Mouse (Mus musculus) stomach, embryonic 14.5 days (tissue): Measurements from ENCODE around the gene Slc26a11. TPM values are rescaled to one million over a fixed set of nuclear protein-coding genes. Genes with fewer than 3 reads are reported as not detected.

Source experiments
- ATAC-seq: fragments of 200-750 bp; cut with Nextera tagmentation; 2 replicates; pipeline ENCODE4 v1.8.0; 2017; ENCODE audit warnings: low read depth, moderate TSS enrichment; ENCODE audit not compliant: insufficient number of reproducible peaks, insufficient read depth, low FRiP score
- H3K27ac ChIP-seq: fragments of 300-500 bp; sonication (generic); 2 replicates; pipeline ENCODE4 v1.5.1; 2014; ENCODE audit warnings: mild to moderate bottlenecking, low read length, moderate library complexity, mixed read lengths
- H3K27me3 ChIP-seq: fragments of 300-500 bp; sonication (generic); 2 replicates; pipeline ENCODE4 v1.6.1; 2014; ENCODE audit warnings: low read length, control low read depth, mixed read lengths; ENCODE audit not compliant: control insufficient read depth, insufficient read depth
- H3K36me3 ChIP-seq: fragments of 300-500 bp; sonication (generic); 2 replicates; pipeline ENCODE4 v1.6.1; 2014; ENCODE audit warnings: mild to moderate bottlenecking, control low read depth, low read length, moderate library complexity, mixed read lengths; ENCODE audit not compliant: control insufficient read depth, insufficient read depth
- H3K4me1 ChIP-seq: fragments of 300-500 bp; sonication (generic); 2 replicates; pipeline ENCODE4 v1.6.1; 2014; ENCODE audit warnings: low read length, control low read depth, mixed read lengths; ENCODE audit not compliant: control insufficient read depth, insufficient read depth
- H3K4me2 ChIP-seq: fragments of 300-500 bp; sonication (generic); replicated peaks from 2 replicates; pipeline ENCODE4 v1.6.1; 2014; ENCODE audit warnings: low read depth, low read length, control low read depth
- H3K4me3 ChIP-seq: fragments of 300-500 bp; sonication (generic); 2 replicates; pipeline ENCODE4 v1.5.1; 2014; ENCODE audit warnings: low read depth, low read length, control low read depth
- H3K9ac ChIP-seq: fragments of 300-500 bp; sonication (generic); replicated peaks from 2 replicates; pipeline ENCODE4 v1.6.1; 2014; ENCODE audit warnings: low read depth, mild to moderate bottlenecking, control low read depth, low read length, moderate library complexity, mixed read lengths
- H3K9me3 ChIP-seq: fragments of 300-500 bp; sonication (generic); 2 replicates; pipeline ENCODE4 v1.6.1; 2016; ENCODE audit warnings: low read depth, low read length, control low read depth; ENCODE audit not compliant: control insufficient read depth
- WGBS: fragments of 180-500 bp; shearing (Covaris S2); extraction: QIAGEN DNeasy Blood & Tissue Kit; methylation state at CpG from one replicate; pipeline ENCODE4 v1.1.7; 2014; 5-methylcytosine and 5-hydroxymethylcytosine counted together
- polyA plus RNA-seq: library from polyadenylated mRNA; unstranded; fragments of >200 nt; fragmentation: Nextera tagmentation; extraction: Ambion mirVana; gene quantifications from 2 replicates; pipeline ENCODE4 v1.2.1, GENCODE M21; 2014

Slc26a11 gene
- polyA plus RNA-seq = 9.0 and 11.8 TPM in 2 replicates

DNA sequence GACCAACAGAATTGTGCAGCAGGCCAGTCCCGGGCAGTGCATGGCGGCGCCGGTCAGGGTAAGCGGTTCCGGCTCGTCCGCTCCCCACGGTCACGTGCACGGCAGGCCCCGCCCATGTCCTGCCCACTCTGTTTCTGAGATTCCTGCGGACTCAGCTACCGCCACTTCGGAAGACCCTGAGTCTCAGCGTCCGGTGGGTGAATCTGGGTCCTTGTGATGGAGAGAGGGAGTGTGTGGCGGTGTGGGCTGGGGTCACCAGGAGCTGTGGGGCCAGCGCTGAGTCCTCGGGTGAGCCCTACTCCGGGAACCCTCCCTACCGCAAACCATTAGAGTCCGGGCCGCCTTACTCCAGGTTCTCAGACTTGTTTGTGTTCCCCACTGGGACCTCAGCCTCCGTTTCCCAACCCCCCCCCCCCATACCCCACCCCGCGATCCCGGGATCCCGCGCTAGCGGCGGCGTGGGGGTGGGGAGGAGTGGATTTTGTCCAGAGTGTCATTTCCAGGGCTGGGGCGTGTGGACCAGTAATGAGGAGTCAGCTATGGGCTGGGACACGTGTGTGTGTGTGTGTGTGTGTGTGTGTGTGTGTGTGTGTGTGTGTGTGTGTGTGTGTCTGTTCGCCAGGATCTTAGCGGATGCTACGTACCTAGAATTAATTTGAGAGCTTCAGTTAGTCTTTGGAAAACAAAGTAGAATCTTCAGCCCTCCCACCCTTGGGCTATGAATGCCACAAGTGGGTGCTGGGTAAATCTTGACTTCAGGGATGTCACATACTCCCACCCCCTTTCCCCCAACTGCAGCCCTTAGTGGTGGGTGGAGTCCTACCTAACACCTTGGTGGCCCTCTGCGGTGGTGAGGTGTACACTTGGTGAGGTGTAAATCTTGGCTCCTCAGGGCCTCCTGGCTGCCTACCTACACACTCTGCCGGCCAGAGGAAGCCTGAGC lies at the start of gene Slc26a11, which contains the start of gene Sgsh:
Slc26a11 (plus strand) TSS at position 115 of the 943 bp plus-strand sequence.
Sgsh (minus strand) TSS at position 94 of the 943 bp plus-strand sequence.
- Histone ChIP-seq H3K27ac (peak within 1 kb of the TSS; percentile 49; the same call in 1 of the 2 replicates), H3K36me3 (no peaks in the 10 kb centered on the region), H3K9me3 (no peaks in the 10 kb centered on the region), H3K4me2 (peak within 1 kb of the TSS; percentile 79), H3K4me1 (peaks cover 10% of the 10 kb centered on the region), H3K9ac (peak within 1 kb of the TSS; percentile 64), H3K4me3 (peak within 1 kb of the TSS; percentile 63), H3K27me3 (no peaks in the 10 kb centered on the region)
- under 1% methylated on average over 40 of the region's 40 CpGs for WGBS
- peak; percentile 94 for ATAC-seq

DNA sequence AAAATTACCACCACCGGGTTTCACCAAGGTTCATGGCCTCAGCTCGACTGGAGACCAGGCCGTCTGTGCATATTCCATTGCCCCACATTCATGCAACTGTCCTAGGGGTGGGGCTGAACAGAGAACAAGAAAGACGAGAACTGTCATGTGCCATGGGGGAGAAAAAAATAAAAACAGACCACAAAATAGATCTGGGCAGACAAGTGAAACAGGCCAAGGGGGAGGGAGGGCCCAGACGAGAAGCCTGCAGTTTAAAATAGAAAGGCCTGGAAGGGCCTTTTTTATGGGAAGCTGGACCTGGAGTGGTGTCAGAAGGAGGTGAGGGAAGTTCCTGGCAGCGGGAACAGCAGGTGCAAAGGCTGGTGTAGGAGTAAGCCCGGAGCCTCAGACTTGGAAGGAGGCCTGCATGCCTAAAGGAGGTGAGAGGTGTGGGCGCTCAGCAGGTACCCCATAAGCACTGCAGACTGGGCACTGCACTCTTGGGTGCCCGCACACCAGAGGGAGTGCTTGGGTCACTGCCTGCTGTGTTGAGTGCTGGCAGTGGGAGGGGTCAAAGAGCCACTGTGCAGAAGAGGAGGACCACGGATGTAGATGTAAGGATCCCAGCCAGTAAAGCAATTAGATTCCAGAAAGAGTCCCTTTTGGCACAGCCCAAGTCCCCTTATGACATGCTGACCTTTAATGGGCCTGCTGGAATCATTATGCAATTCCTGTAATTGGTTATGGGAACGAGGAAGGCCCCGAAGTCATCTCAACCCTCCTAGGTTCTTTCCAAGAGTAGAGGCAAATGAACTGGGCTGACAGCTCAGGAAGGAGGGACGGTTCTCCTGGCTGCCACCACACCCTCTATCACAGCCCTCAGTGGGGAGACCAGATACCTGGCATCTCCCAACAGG lies 48.3 kb upstream of the Slc26a11 start:
- Histone ChIP-seq H3K9ac (no peak overlapping the region), H3K9me3 (no peaks in the 10 kb centered on the region), H3K27me3 (no peaks in the 10 kb centered on the region), H3K27ac (no peak overlapping the region), H3K4me3 (no peak overlapping the region), H3K36me3 (no peaks in the 10 kb centered on the region), H3K4me1 (no peaks in the 10 kb centered on the region; the same call in 1 of the 2 replicates), H3K4me2 (no peak overlapping the region)
- WGBS = 53% methylated on average over 13 of the region's 13 CpGs
- ATAC-seq = no peak

DNA sequence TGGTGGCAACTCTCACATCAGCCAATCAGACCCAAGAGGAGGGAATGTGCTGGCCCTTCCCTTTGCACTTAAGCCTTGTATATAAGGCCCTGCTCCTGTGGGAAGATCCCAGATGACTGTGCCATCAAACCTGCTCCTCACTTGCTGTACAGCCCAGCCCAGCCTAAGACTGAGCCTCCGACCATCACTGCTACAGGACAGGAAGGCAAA lies 47.8 kb upstream of the Slc26a11 start, which contains the start of gene Card14:
Card14 (plus strand) TSS at position 111 of the 210 bp plus-strand sequence.
- Histone ChIP-seq H3K4me2 (no peak within 1 kb of the TSS), H3K4me3 (no peak within 1 kb of the TSS), H3K4me1 (no peaks in the 10 kb centered on the region; the same call in 1 of the 2 replicates), H3K27me3 (no peaks in the 10 kb centered on the region), H3K9ac (no peak within 1 kb of the TSS), H3K9me3 (no peaks in the 10 kb centered on the region), H3K27ac (no peak within 1 kb of the TSS), H3K36me3 (no peaks in the 10 kb centered on the region)
- ATAC-seq = no peak
- 56% methylated on average over 1 of the region's 1 CpGs for WGBS

DNA sequence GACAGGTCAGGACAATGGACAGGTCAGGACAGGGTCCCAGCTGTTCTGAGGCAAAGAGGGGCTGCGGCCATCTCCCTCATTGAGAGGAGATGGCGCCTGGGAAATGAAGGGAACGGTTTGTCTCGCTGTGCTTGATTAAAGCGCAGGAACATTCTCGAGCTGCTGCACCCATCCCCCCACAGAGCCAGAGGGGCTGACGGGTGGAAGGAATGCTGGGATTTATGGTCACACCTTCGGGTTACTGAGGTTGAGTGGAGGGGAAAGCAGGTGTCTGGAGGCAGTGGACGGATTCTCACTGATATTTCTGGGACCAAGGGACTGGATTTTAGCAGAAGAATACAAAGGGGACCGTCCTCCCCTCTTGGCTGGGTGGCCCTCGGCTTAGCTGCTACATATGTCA lies 47.4 kb upstream of the Slc26a11 start:
- no peaks in the 10 kb centered on the region for H3K36me3 ChIP-seq
- H3K4me2 ChIP-seq = no peak overlapping the region
- no peak overlapping the region for H3K4me3 ChIP-seq
- no peaks in the 10 kb centered on the region for H3K27me3 ChIP-seq
- H3K9me3 ChIP-seq = no peaks in the 10 kb centered on the region
- no peak overlapping the region for H3K27ac ChIP-seq
- H3K9ac ChIP-seq = no peak overlapping the region
- no peaks in the 10 kb centered on the region; the same call in 1 of the 2 replicates for H3K4me1 ChIP-seq
- WGBS = 21% methylated on average over 11 of the region's 11 CpGs
- ATAC-seq = no peak

DNA sequence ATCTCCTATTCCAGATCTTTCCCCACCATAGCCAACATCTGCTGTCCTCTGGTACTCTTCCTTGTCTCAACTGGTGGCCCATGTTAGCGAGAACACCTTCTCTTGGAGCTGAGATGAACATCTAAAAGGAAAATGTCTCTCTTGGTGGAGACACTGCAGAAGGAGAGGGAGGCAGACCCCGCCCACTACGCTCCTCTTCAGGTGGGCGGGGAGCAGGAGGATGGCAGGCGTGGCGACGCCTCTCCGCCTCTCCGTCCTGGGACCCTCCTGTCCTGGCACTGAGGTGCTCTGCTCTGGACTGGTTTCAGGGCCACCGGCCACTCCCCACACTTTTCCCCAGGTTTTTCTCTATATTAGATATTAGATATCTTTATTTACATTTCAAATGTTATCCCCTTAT lies 44.7 kb upstream of the Slc26a11 start:
- ATAC-seq = no peak
- Histone ChIP-seq H3K9ac (no peak overlapping the region), H3K4me3 (no peak overlapping the region), H3K27me3 (no peaks in the 10 kb centered on the region), H3K36me3 (no peaks in the 10 kb centered on the region), H3K4me2 (no peak overlapping the region), H3K9me3 (no peaks in the 10 kb centered on the region), H3K27ac (no peak overlapping the region), H3K4me1 (no peaks in the 10 kb centered on the region; the same call in 1 of the 2 replicates)
- WGBS = 15% methylated on average over 10 of the region's 10 CpGs

DNA sequence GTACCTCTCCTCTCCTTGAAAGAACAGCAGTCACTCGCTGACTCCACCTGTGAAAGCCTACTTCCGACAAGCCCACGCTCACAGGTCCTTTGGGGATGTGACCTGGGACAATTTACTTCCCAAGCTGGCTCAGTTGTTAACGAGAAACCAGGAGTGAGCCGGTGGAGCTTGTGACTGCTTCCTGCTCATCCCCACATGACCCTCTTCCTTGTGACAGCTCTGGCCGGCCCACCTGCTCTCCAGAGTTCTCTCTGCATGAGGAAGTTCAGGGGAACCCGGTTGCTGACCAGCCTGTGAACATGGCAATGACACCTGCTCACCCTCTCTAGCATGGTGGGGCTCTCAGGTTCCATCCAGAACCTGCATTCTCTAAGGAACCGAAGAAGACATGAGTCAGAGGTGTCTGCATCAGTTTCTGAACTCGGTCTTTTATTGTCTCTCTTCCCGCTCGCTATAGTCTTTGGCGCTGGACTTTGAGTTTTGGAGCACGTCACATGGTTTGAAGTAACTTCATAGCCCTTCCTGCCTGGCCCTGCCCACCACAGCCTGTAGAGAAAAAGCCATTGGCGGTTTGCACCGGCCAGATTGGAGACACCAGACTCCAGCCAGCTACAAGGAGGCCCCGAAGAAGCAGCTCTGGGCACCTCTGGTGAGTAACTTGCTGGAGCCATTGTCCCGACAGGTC lies 41.0 kb upstream of the Slc26a11 start:
- Histone ChIP-seq H3K4me1 (no peaks in the 10 kb centered on the region), H3K9ac (no peak overlapping the region), H3K27ac (no peak overlapping the region), H3K9me3 (no peaks in the 10 kb centered on the region), H3K4me3 (no peak overlapping the region), H3K36me3 (no peaks in the 10 kb centered on the region), H3K27me3 (no peaks in the 10 kb centered on the region), H3K4me2 (no peak overlapping the region)
- WGBS = 78% methylated on average over 17 of the region's 17 CpGs
- no peak for ATAC-seq

DNA sequence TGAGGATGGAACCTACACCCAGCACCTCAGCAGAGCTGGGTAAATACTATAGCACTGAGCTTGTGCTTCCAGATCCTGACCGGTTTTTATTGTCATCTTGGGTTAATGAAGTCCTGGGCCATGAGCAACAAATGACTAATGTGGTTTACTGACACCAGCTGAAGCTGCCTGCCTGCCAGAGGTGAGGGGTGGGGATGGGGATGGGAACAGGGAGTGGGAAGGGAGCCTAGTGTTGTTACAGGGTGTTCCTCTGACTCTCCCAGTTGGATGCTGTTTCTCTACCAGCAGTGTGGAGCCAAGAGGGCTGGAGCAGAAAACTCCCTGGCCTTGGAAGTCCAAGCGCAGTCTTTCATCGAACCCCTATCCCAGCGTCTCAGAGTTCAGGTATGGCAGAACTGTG lies 38.6 kb upstream of the Slc26a11 start:
- 70% methylated on average over 4 of the region's 4 CpGs for WGBS
- no peak overlapping the region for H3K4me2 ChIP-seq
- no peaks in the 10 kb centered on the region for H3K36me3 ChIP-seq
- no peaks in the 10 kb centered on the region for H3K9me3 ChIP-seq
- H3K4me3 ChIP-seq = no peak overlapping the region
- H3K9ac ChIP-seq = no peak overlapping the region
- H3K27me3 ChIP-seq = no peaks in the 10 kb centered on the region
- H3K27ac ChIP-seq = no peak overlapping the region
- H3K4me1 ChIP-seq = no peaks in the 10 kb centered on the region
- no peak for ATAC-seq

DNA sequence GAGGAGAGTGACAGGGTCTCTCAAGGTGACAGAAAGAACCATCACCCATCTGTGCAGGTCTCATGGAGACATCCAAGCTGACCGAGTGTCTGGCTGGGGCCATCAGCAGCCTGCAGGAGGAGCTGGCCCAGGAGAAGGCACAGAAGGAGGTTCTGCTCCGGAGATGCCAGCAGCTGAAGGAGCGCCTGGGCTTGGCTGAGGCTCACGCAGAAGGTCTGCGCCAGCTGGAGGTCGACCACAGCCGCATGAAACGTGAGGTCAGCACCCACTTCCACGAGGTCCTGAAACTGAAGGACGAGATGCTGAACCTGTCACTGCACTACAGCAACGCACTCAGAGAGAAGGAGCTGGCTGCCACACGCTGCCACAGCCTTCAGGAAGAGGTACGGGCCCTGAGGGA lies 32.8 kb upstream of the Slc26a11 start:
- H3K27me3 ChIP-seq = no peaks in the 10 kb centered on the region
- no peak overlapping the region for H3K9ac ChIP-seq
- ATAC-seq = no peak
- no peak overlapping the region for H3K27ac ChIP-seq
- H3K4me1 ChIP-seq = no peaks in the 10 kb centered on the region
- 74% methylated on average over 13 of the region's 13 CpGs for WGBS
- H3K4me3 ChIP-seq = no peak overlapping the region
- H3K9me3 ChIP-seq = no peaks in the 10 kb centered on the region
- H3K36me3 ChIP-seq = no peaks in the 10 kb centered on the region
- H3K4me2 ChIP-seq = no peak overlapping the region
